Mouse (Mus musculus) urinary bladder, postnatal 36 days (tissue): Measurements from ENCODE around the gene Plac1.
A peak's percentile ranks its signal among the peaks of the same experiment; 100 is the strongest.

Experiments
- DNase-seq, 2 experiments: peaks; one replicate each; pipeline ENCODE4 v3.0.0; 2022; ENCODE audit warnings: low spot score in 2 of 2, mixed read lengths in 1 of 2

Plac1 gene

GRCm38 (mm10) chrX:53110142-53110541 lies 129.8 kb downstream of the Plac1 start:
- no peak for DNase-seq

- DNase-seq: no peak
Measured at GRCm38 (mm10) chrX:53107127-53107526, 132.8 kb downstream of the Plac1 start.

GRCm38 (mm10) chrX:53101165-53101564 lies 138.7 kb downstream of the Plac1 start:
- no peak for DNase-seq

GRCm38 (mm10) chrX:53099951-53100350 lies 140.0 kb downstream of the Plac1 start:
- no peak for DNase-seq

GRCm38 (mm10) chrX:53099266-53099665 lies 140.6 kb downstream of the Plac1 start:
- no peak for DNase-seq

GRCm38 (mm10) chrX:53098293-53098692 lies 141.6 kb downstream of the Plac1 start:
- DNase-seq: no peak

- no peak for DNase-seq
Measured at GRCm38 (mm10) chrX:53097786-53098185, 142.1 kb downstream of the Plac1 start.

- no peak for DNase-seq
Measured at GRCm38 (mm10) chrX:53093381-53093780, 146.5 kb downstream of the Plac1 start.

GRCm38 (mm10) chrX:53088663-53089292 lies 151.1 kb downstream of the Plac1 start:
- DNase-seq: no peak

- no peak for DNase-seq
Measured at GRCm38 (mm10) chrX:53087202-53087601, 152.7 kb downstream of the Plac1 start.

GRCm38 (mm10) chrX:53085559-53085958 lies 154.4 kb downstream of the Plac1 start:
- DNase-seq: no peak

- no peak for DNase-seq
Measured at GRCm38 (mm10) chrX:53064406-53064805, 175.5 kb downstream of the Plac1 start.

GRCm38 (mm10) chrX:53059426-53060007 lies 180.4 kb downstream of the Plac1 start:
- DNase-seq: no peak

GRCm38 (mm10) chrX:53058459-53059280 lies 181.2 kb downstream of the Plac1 start:
- DNase-seq: no peak

- no peak for DNase-seq
Measured at GRCm38 (mm10) chrX:53057760-53058090, 182.2 kb downstream of the Plac1 start.

- DNase-seq: peak; percentile 51 to 84
Measured at GRCm38 (mm10) chrX:53057054-53057759, 182.7 kb downstream of the Plac1 start.

- peak in 1 of 2 experiments; percentile 25 for DNase-seq
Measured at GRCm38 (mm10) chrX:53056627-53057026, 183.3 kb downstream of the Plac1 start.

- no peak for DNase-seq
Measured at GRCm38 (mm10) chrX:53055771-53056170, 184.1 kb downstream of the Plac1 start.

GRCm38 (mm10) chrX:53053885-53054284 lies 186.0 kb downstream of the Plac1 start:
- DNase-seq: no peak

GRCm38 (mm10) chrX:53052652-53053500 lies 187.0 kb downstream of the Plac1 start:
- DNase-seq: no peak

GRCm38 (mm10) chrX:53050353-53050752 lies 189.6 kb downstream of the Plac1 start:
- DNase-seq: no peak
